Mouse (Mus musculus): ENCODE results near the gene Apmap. TPM values are rescaled to one million over a fixed set of nuclear protein-coding genes. Genes with fewer than 3 reads are reported as not detected.

The Apmap gene
- polyA plus RNA-seq, 1 experiment from 2014 or later = 23.2 TPM

- Histone ChIP-seq H3K4me1 (replicated peaks) (peaks cover 8% of the 10 kb centered on the region), H3K9me3 (no peaks in the 10 kb centered on the region), H3K4me3 (replicated peaks) (no peak overlapping the region), H3K4me2 (no peak overlapping the region), H3K27ac (no peak overlapping the region), H3K27me3 (0 out of 2 replicates have a peak, but pooled peaks cover 6% of the 10 kb centered on the region), H3K36me3 (no peaks in the 10 kb centered on the region), H3K9ac (replicated peaks) (no peak overlapping the region)
- WGBS = 84% methylated on average over 3 of the region's 3 CpGs
- ATAC-seq (ENCODE audit: insufficient number of reproducible peaks, insufficient read depth, low FRiP score, low TSS enrichment, low read depth) = no peak
Observed at GRCm38 (mm10) chr2:150610097-150610496, 1.7 kb upstream of the Apmap start.

DNA sequence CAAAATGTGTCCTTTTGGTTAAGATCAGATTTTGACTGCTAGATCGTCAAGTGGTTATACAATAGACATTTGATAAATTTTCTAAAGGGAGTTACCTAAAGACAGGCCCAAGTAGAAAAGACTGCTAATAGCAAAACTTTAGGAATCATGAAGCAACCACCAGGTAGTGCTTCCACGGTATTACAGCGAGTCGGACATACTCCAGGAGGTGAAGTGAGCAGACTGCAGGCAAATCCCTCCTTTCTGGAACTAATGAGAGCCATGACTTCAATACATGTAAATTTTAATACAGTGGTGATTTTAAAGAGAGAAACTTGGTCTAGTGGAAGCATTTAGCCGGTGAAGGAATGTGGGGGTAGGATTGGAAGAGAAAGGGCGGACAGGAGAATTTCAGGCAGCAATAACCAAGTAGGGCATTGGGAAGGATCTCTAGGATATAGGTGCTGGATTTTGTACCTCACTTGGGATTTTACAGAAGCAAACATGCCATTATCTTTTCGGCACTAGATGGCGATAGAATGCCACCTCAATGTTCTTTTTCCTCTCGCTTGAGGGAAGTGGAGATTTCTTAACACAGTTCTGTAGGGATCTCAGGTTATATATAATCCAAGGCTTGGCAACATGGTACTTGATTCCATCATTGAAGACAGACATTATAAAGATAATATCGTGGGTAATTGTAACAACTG, 649 bp upstream of the Apmap start:
- Histone ChIP-seq H3K9ac (replicated peaks) (peak overlapping the region; percentile 37; the same call in 1 of the 2 replicates), H3K4me2 (peak overlapping the region; percentile 86), H3K9me3 (no peaks in the 10 kb centered on the region), H3K36me3 (no peaks in the 10 kb centered on the region), H3K27me3 (0 out of 2 replicates have a peak, but pooled peaks cover 6% of the 10 kb centered on the region), H3K4me1 (replicated peaks) (peaks cover 8% of the 10 kb centered on the region), H3K4me3 (replicated peaks) (peak overlapping the region; percentile 87), H3K27ac (0 out of 2 replicates have a peak overlapping the region, but pooled peaks have one; percentile 20)
- WGBS = 1% methylated on average over 10 of the region's 10 CpGs
- peak; percentile 65 for ATAC-seq (ENCODE audit: insufficient number of reproducible peaks, insufficient read depth, low FRiP score, low TSS enrichment, low read depth)

- Histone ChIP-seq H3K36me3 (no peaks in the 10 kb centered on the region), H3K4me1 (replicated peaks) (peaks cover 8% of the 10 kb centered on the region), H3K9me3 (no peaks in the 10 kb centered on the region), H3K9ac (replicated peaks) (no peak overlapping the region), H3K27me3 (0 out of 2 replicates have a peak, but pooled peaks cover 1% of the 10 kb centered on the region), H3K4me2 (peak overlapping the region; percentile 86), H3K27ac (no peak overlapping the region), H3K4me3 (replicated peaks) (0 out of 2 replicates have a peak overlapping the region, but pooled peaks have one; percentile 87)
- ATAC-seq (ENCODE audit: insufficient number of reproducible peaks, insufficient read depth, low FRiP score, low TSS enrichment, low read depth) = no peak
- 84% methylated on average over 1 of the region's 1 CpGs for WGBS
Observed at GRCm38 (mm10) chr2:150607086-150607485, 1.3 kb downstream of the Apmap start.

- Histone ChIP-seq H3K4me2 (no peak overlapping the region), H3K4me1 (replicated peaks) (peaks cover 8% of the 10 kb centered on the region), H3K9me3 (no peaks in the 10 kb centered on the region), H3K4me3 (replicated peaks) (no peak overlapping the region), H3K27ac (no peak overlapping the region), H3K9ac (replicated peaks) (no peak overlapping the region), H3K27me3 (no peaks in the 10 kb centered on the region), H3K36me3 (no peaks in the 10 kb centered on the region)
- WGBS = 82% methylated on average over 2 of the region's 2 CpGs
- ATAC-seq (ENCODE audit: insufficient number of reproducible peaks, insufficient read depth, low FRiP score, low TSS enrichment, low read depth) = no peak
Observed at GRCm38 (mm10) chr2:150604802-150605201, 3.6 kb downstream of the Apmap start.

DNA sequence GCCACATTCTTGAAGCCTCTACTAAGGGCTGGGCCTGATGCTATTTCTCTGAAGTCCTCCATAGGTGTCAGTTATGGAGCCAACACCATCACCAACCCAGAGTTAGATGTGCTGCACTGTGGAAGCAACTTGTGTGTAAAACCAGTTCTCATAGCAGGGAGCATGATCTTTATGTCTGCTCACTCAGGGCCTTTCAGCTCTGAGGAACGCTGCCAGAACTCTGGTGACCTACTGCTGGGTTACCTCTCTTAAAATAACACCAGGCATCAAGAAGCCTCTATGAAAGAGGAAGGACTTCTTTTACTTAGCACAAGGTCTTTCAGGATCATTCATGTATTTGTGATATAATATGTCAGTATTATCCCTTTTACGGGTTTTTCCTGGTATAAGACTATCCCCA, 6.2 kb downstream of the Apmap start:
- no peak for ATAC-seq (ENCODE audit: insufficient number of reproducible peaks, insufficient read depth, low FRiP score, low TSS enrichment, low read depth)
- Histone ChIP-seq H3K4me1 (replicated peaks) (peaks cover 1% of the 10 kb centered on the region), H3K4me2 (no peak overlapping the region), H3K27ac (no peak overlapping the region), H3K9ac (replicated peaks) (no peak overlapping the region), H3K4me3 (replicated peaks) (no peak overlapping the region), H3K9me3 (no peaks in the 10 kb centered on the region), H3K27me3 (no peaks in the 10 kb centered on the region), H3K36me3 (peaks cover 4% of the 10 kb centered on the region; the same call in 1 of the 2 replicates)
- 90% methylated on average over 2 of the region's 2 CpGs for WGBS

DNA sequence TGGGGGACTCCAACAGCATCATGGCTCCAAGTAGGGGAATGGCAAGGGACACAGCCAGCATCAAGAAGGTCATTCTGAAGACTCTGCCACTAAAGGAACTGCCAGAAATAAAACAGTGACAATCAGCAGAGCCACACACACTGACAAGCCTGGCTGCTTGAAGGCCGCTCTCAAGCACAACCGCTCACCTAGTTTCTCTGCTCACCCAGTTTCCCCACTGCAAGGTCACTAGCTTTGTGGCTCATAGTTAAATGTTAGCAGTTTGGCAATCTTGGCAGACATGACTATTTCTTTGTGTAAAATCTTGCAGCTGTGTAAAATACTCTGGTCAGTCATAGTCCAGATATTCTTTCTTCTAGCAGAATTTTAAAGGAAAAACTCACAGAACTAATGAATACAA, 8.1 kb downstream of the Apmap start:
- Histone ChIP-seq H3K27me3 (no peaks in the 10 kb centered on the region), H3K4me1 (replicated peaks) (no peaks in the 10 kb centered on the region), H3K27ac (no peak overlapping the region), H3K4me3 (replicated peaks) (no peak overlapping the region), H3K4me2 (no peak overlapping the region), H3K36me3 (peaks cover 10% of the 10 kb centered on the region; the same call in 1 of the 2 replicates), H3K9ac (replicated peaks) (no peak overlapping the region), H3K9me3 (no peaks in the 10 kb centered on the region)
- no peak for ATAC-seq (ENCODE audit: insufficient number of reproducible peaks, insufficient read depth, low FRiP score, low TSS enrichment, low read depth)
- 92% methylated on average over 2 of the region's 2 CpGs for WGBS

- H3K4me2 ChIP-seq = no peak overlapping the region
- no peaks in the 10 kb centered on the region for H3K27me3 ChIP-seq
- H3K4me1 ChIP-seq (replicated peaks) = no peaks in the 10 kb centered on the region
- ATAC-seq (ENCODE audit: insufficient number of reproducible peaks, insufficient read depth, low FRiP score, low TSS enrichment, low read depth) = no peak
- H3K36me3 ChIP-seq = peaks cover 26% of the 10 kb centered on the region; the same call in 1 of the 2 replicates
- H3K4me3 ChIP-seq (replicated peaks) = no peak overlapping the region
- no peak overlapping the region for H3K9ac ChIP-seq (replicated peaks)
- 95% methylated on average over 3 of the region's 3 CpGs for WGBS
- H3K27ac ChIP-seq = no peak overlapping the region
- H3K9me3 ChIP-seq = no peaks in the 10 kb centered on the region
Observed at GRCm38 (mm10) chr2:150595411-150596190, 12.8 kb downstream of the Apmap start.

DNA sequence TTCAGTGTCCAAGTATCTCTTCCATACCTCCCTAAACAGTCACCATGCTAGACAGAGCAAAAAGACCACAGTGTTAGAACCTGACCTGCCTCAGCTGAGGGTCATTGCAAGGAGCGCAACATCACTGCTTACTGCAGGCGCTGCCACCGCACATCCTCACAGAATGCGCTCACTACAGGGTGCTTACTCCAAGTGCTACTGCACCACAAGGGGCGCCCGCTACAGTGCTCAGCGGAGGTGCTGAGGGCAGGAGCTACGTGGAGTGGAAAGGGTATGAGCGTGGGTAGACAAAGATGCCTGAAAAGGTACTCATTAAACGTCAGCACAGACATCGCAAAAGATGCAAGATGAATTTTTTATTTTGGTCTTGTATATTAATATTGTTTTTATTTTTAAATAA, 19.3 kb downstream of the Apmap start:
- WGBS = 83% methylated on average over 11 of the region's 11 CpGs

DNA sequence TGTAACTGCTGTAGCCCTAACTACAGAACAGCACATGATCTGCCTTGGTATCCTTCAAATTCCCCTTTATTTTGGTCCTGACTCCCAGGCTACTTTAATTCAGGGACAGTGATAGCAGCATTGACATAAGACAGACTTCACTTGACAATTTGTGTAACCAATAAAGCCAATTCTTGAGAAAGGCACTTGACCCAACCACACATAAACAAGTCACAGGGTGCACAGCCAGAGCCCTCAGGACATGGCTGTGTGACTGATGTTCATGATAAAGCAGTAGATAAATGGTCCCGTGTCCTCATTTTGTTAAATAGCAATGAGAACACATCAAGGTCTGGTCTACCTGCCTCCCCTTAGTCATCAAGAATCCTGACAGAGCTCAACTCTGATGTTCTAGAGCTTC, 28.7 kb downstream of the Apmap start:
- ATAC-seq (ENCODE audit: insufficient number of reproducible peaks, insufficient read depth, low FRiP score, low TSS enrichment, low read depth) = no peak
- no peak overlapping the region for H3K4me2 ChIP-seq
- no peak overlapping the region for H3K9ac ChIP-seq (replicated peaks)
- H3K27ac ChIP-seq = no peak overlapping the region
- H3K36me3 ChIP-seq = peaks cover 21% of the 10 kb centered on the region
- WGBS = 80% methylated on average over 1 of the region's 1 CpGs
- H3K4me3 ChIP-seq (replicated peaks) = no peak overlapping the region
- no peaks in the 10 kb centered on the region for H3K27me3 ChIP-seq
- H3K9me3 ChIP-seq = no peaks in the 10 kb centered on the region
- no peaks in the 10 kb centered on the region for H3K4me1 ChIP-seq (replicated peaks)

More for the DNA sequence above, 19.3 kb downstream of the Apmap start:
- Histone ChIP-seq H3K27ac (no peak overlapping the region), H3K9me3 (no peaks in the 10 kb centered on the region), H3K4me2 (no peak overlapping the region), H3K27me3 (no peaks in the 10 kb centered on the region), H3K36me3 (peaks cover 65% of the 10 kb centered on the region), H3K4me1 (replicated peaks) (no peaks in the 10 kb centered on the region), H3K4me3 (replicated peaks) (no peak overlapping the region), H3K9ac (replicated peaks) (no peak overlapping the region)
- no peak for ATAC-seq (ENCODE audit: insufficient number of reproducible peaks, insufficient read depth, low FRiP score, low TSS enrichment, low read depth)

GRCm38 (mm10) chr2:150578603-150579002, 29.8 kb downstream of the Apmap start:
- H3K4me3 ChIP-seq (replicated peaks) = no peak overlapping the region
- no peaks in the 10 kb centered on the region for H3K9me3 ChIP-seq
- no peak overlapping the region for H3K4me2 ChIP-seq
- no peak for ATAC-seq (ENCODE audit: insufficient number of reproducible peaks, insufficient read depth, low FRiP score, low TSS enrichment, low read depth)
- no peaks in the 10 kb centered on the region for H3K27me3 ChIP-seq
- 85% methylated on average over 5 of the region's 5 CpGs for WGBS
- peaks cover 11% of the 10 kb centered on the region; the same call in 1 of the 2 replicates for H3K36me3 ChIP-seq
- H3K9ac ChIP-seq (replicated peaks) = no peak overlapping the region
- no peak overlapping the region for H3K27ac ChIP-seq
- no peaks in the 10 kb centered on the region for H3K4me1 ChIP-seq (replicated peaks)

- ATAC-seq (ENCODE audit: insufficient number of reproducible peaks, insufficient read depth, low FRiP score, low TSS enrichment, low read depth) = no peak
- Histone ChIP-seq H3K9ac (replicated peaks) (no peak overlapping the region), H3K4me1 (replicated peaks) (no peaks in the 10 kb centered on the region), H3K36me3 (peaks cover 5% of the 10 kb centered on the region; the same call in 1 of the 2 replicates), H3K9me3 (no peaks in the 10 kb centered on the region), H3K27me3 (no peaks in the 10 kb centered on the region), H3K4me3 (replicated peaks) (no peak overlapping the region), H3K27ac (no peak overlapping the region), H3K4me2 (no peak overlapping the region)
- WGBS = 83% methylated on average over 1 of the region's 1 CpGs
Observed at GRCm38 (mm10) chr2:150576256-150576655, 32.1 kb downstream of the Apmap start.

All from limb, embryonic 12.5 days (tissue).